ENCODE assay signal across 7 mouse cellular contexts in the genomic region with DNA sequence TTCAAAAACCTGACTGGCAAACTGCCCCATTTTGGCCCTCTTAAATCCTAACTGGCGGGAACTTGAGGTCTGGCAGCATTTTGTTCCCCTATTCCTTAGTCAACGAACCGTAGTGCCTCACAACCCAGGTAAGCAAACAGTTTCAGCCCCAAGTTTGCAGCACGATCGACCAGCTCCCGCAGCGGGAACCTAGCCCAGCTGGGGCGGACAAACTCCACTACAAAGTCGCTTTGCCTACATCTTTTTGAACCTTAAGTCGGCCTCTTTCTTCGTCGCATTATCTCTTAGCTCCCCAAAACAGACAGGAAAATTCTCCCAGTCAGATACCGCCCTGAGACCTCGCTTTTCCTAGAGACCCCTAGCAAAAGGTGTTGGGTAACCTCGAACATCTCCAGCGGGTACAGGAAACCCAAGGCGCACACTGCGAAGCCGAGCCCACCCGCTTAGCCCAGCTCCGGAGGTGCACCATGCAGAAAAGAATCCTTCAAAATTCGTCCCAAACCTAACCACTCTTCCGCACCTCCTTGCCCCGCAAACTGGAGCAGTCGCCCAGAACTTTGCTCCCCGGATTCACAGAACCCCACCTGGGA. TPM values are rescaled to one million over a fixed set of nuclear protein-coding genes. Genes with fewer than 3 reads are reported as not detected.
A peak's percentile ranks its signal among the peaks of the same experiment; 100 is the strongest.
DNase-seq lines count a peak whose midpoint lies in the region; ATAC-seq and TF ChIP-seq lines count a peak whose summit lies in the region.

No protein-coding gene starts in this region.

- TF ChIP-seq POLR2A in embryonic fibroblast, embryonic 13.5 days (IDR thresholded peaks at IDR 0.05; ENCODE audit: low read depth, low read length), result no peak

- peak overlapping the region; percentile 13; the same call in 1 of the 2 replicates for H3K4me2 ChIP-seq in hindbrain, embryonic 16.5 days (ENCODE audit: low read length)

- H3K36me3 ChIP-seq in hindbrain, embryonic 16.5 days (ENCODE audit: control insufficient read depth, insufficient read depth, low read length), result no peaks in the 10 kb centered on the region
- H3K36me3 ChIP-seq in macrophage (ENCODE audit: inconsistent target), result no peaks in the 10 kb centered on the region; the same call in 1 of the 2 replicates

- peak; percentile 45 to 48 for DNase-seq in spleen, adult 18-20 months
- DNase-seq in spleen, adult 12 weeks (ENCODE audit: low spot score), result no peak
- peak; percentile 67 for DNase-seq in thymus, postnatal 14 days
- DNase-seq in c-Kit-positive CD71-positive TER-119-positive erythroid progenitor cells, embryonic 14.5 days (ENCODE audit: low spot score), result no peak

- H3K4me3 ChIP-seq in embryonic fibroblast, embryonic 13.5 days (ENCODE audit: insufficient read depth, low read length), result peak overlapping the region; percentile 97
- peak overlapping the region; percentile 74 for H3K4me3 ChIP-seq in hindbrain, embryonic 16.5 days (ENCODE audit: low read length)
- peak overlapping the region; percentile 87 for H3K4me3 ChIP-seq in macrophage (ENCODE audit: inconsistent target)

- H3K27ac ChIP-seq in embryonic fibroblast, embryonic 13.5 days (ENCODE audit: insufficient read depth, low read length), result peak overlapping the region; percentile 84
- peak overlapping the region; percentile 85 for H3K27ac ChIP-seq in hindbrain, embryonic 16.5 days (ENCODE audit: low read depth, low read length)
- peak overlapping the region; percentile 88 for H3K27ac ChIP-seq in macrophage

- H3K27me3 ChIP-seq in hindbrain, embryonic 16.5 days (replicated peaks; ENCODE audit: control insufficient read depth, insufficient read depth, low read length), result peaks cover 8% of the 10 kb centered on the region

- peaks cover 35% of the 10 kb centered on the region for H3K79me2 ChIP-seq in macrophage (ENCODE audit: inconsistent target)

- under 1% methylated on average over 26 of the region's 26 CpGs for WGBS in hindbrain, embryonic 16.5 days
- under 1% methylated on average over 26 of the region's 26 CpGs for WGBS in macrophage (ENCODE audit: missing documents)

- TF ChIP-seq CTCF in embryonic fibroblast, embryonic 13.5 days (IDR thresholded peaks at IDR 0.05; ENCODE audit: borderline replicate concordance, insufficient read depth, low read length), result no peak

- no peak for ATAC-seq in hindbrain, embryonic 16.5 days

- H3K4me1 ChIP-seq in embryonic fibroblast, embryonic 13.5 days (ENCODE audit: control insufficient read depth, insufficient read depth, low read length), result no peaks in the 10 kb centered on the region
- peaks cover 22% of the 10 kb centered on the region for H3K4me1 ChIP-seq in hindbrain, embryonic 16.5 days (ENCODE audit: control insufficient read depth, insufficient read depth, low read depth, low read length)

- H3K9ac ChIP-seq in hindbrain, embryonic 16.5 days (ENCODE audit: low read depth, low read length), result peak overlapping the region; percentile 77

- no peaks in the 10 kb centered on the region for H3K9me3 ChIP-seq in hindbrain, embryonic 16.5 days (ENCODE audit: control insufficient read depth, low read length)

RNA-seq across cellular contexts. Expression of gene Zfp36l1, which starts 0.6 kb away (rescaled TPM):
- polyA plus RNA-seq in embryonic fibroblast, embryonic 13.5 days (2011; ENCODE audit: insufficient read length, low read depth, missing spikeins), result 72.6 and 139 TPM in 2 replicates
- 38.0 and 50.8 TPM in 2 replicates for polyA plus RNA-seq in hindbrain, embryonic 16.5 days (2015; fragmentation: Nextera tagmentation; extraction: Ambion mirVana)
- 100 to 1,000 TPM in 6 of 26 experiments, 10 to 100 TPM in 19, 1 to 10 TPM in 1; 6.7 to 210 (median 76.2) TPM for total RNA-seq in macrophage (2018; cell fraction: chromatin; rRNA removed)
- 100 to 1,000 TPM in 24 of 26 experiments, 10 to 100 TPM in 2; 33.3 to 619 (median 245) TPM for total RNA-seq in macrophage (2018; cell fraction: cytosol; rRNA removed)
- 100 to 1,000 TPM in 23 of 26 experiments, 10 to 100 TPM in 3; 53.7 to 541 (median 230) TPM for total RNA-seq in macrophage (2018; cell fraction: nucleus; rRNA removed)
- 99.2 to 134 TPM (median 127 TPM) in 3 replicates for polyA plus RNA-seq in macrophage (2018)

Comparison
In these comparisons a context has a peak if more than half of its experiments do, and no peak if none do; other contexts are left out.
1. DNase-seq: peak in spleen, adult 18-20 months (2 of 2) and thymus, postnatal 14 days (single experiment); none in spleen, adult 12 weeks (single experiment) and c-Kit-positive CD71-positive TER-119-positive erythroid progenitor cells, embryonic 14.5 days (single experiment).
2. Peak in every context shown above with its lines, with median percentiles within 50 percentile points of each other: H3K27ac ChIP-seq and H3K4me3 ChIP-seq.